Comparison of ENCODE assay signal across 32 mouse cellular contexts in the genomic region with DNA sequence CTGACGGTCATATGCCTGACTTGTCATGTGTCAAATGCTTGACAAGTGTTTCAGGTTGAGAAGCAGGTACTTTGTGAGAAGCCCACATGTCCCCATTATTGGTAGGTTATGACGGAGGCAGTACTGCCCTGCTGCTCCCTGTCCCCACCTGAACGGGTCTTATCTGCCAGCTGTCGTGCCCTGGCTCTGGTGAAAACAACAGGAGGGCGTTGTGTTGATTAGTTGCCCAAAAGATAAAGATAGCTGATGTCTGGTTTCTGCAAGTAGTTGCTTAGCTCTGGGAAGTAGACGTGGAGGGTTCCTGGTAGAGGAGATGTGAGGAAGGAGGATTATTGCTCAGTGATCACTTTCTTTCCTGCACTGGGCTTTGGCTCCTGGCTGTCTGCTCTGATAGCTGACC.
"Had no signal": no experiment of that assay in that cellular context is flagged by ENCODE, and none has a peak within 500 bp of the region (broad histone marks: within the 10 kb centered on the region; RNA-seq: fewer than 3 reads in every experiment).

No protein-coding gene starts in this region.

- H3K27ac ChIP-seq: heart, embryonic 10.5 days; heart, embryonic 13.5 days; heart, embryonic 15.5 days; hindbrain, embryonic 10.5 days; hindbrain, embryonic 12.5 days; hindbrain, embryonic 13.5 days; hindbrain, embryonic 14.5 days; hindbrain, embryonic 15.5 days; hindbrain, postnatal 0 days; intestine, embryonic 15.5 days; kidney, embryonic 15.5 days; kidney, postnatal 0 days; layer of hippocampus, adult 2 months had no signal

- H3K9me3 ChIP-seq: heart, embryonic 10.5 days; heart, embryonic 12.5 days; heart, embryonic 13.5 days; heart, embryonic 15.5 days; hindbrain, embryonic 10.5 days; hindbrain, embryonic 12.5 days; hindbrain, embryonic 13.5 days; hindbrain, embryonic 15.5 days; intestine, embryonic 15.5 days; kidney, embryonic 15.5 days had no signal

- H3K9ac ChIP-seq: heart, embryonic 12.5 days; heart, embryonic 13.5 days; heart, embryonic 15.5 days; hindbrain, embryonic 12.5 days; hindbrain, embryonic 13.5 days; hindbrain, embryonic 14.5 days; hindbrain, embryonic 15.5 days; intestine, embryonic 15.5 days; kidney, embryonic 15.5 days had no signal

- DNase-seq: heart, postnatal 10 days; heart, postnatal 14 days; heart, postnatal 36 days; kidney, adult 11 months; kidney, adult 18-20 months; kidney, adult 2 months; kidney, adult 8-10 months; kidney, adult 9 months; kidney, postnatal 10 days; kidney, postnatal 14 days; kidney, postnatal 36 days; kidney, postnatal 4 days; layer of hippocampus, adult 9-11 months; layer of hippocampus, postnatal 36 days had no signal

- H3K4me3 ChIP-seq: heart, embryonic 10.5 days; heart, embryonic 12.5 days; heart, embryonic 13.5 days; heart, embryonic 15.5 days; hindbrain, embryonic 10.5 days; hindbrain, embryonic 12.5 days; hindbrain, embryonic 13.5 days; hindbrain, embryonic 15.5 days; intestine, embryonic 15.5 days; kidney, embryonic 15.5 days; layer of hippocampus, adult 2 months had no signal

- H3K4me1 ChIP-seq: heart, embryonic 10.5 days had no signal

- ATAC-seq: hindbrain, embryonic 16.5 days; hindbrain, postnatal 0 days; inflammation-experienced regulatory T-cells, adult 6 months; intestine, embryonic 15.5 days; intestine, embryonic 16.5 days; intestine, postnatal 0 days had no signal

- H3K27me3 ChIP-seq: heart, embryonic 12.5 days; heart, embryonic 13.5 days; heart, embryonic 15.5 days; hindbrain, embryonic 12.5 days; hindbrain, embryonic 13.5 days; hindbrain, embryonic 15.5 days; intestine, embryonic 15.5 days; kidney, embryonic 15.5 days had no signal
